Mouse (Mus musculus): ENCODE measurements around the gene Scamp3. TPM values are rescaled to one million over a fixed set of nuclear protein-coding genes. Genes with fewer than 3 reads are reported as not detected.

The Scamp3 gene
- total and polyA plus RNA-seq, 3 experiments = 4.5 to 72.7 (median 12.5) TPM

GRCm38 (mm10) chr3:89208736-89209135, 31.5 kb downstream of the Scamp3 start:
- no peak overlapping the region for H3K9ac ChIP-seq (ENCODE audit: insufficient read depth, low read depth)
- peaks cover 71 to 90% of the 10 kb centered on the region in 2 experiments for H3K36me3 ChIP-seq (replicated peaks in 1 of 2; ENCODE audit: control insufficient read depth in 1 of 2, insufficient read depth in 1 of 2, low read length in 1 of 2)
- H3K79me2 ChIP-seq (replicated peaks; ENCODE audit: control insufficient read depth, extremely low read depth, insufficient read depth, poor library complexity, severe bottlenecking) = peaks cover 14% of the 10 kb centered on the region
- TF ChIP-seq KAT2A (IDR thresholded peaks at IDR 0.05; ENCODE audit: insufficient replicate concordance, low read length) (no peak), NELFE (IDR thresholded peaks at IDR 0.05; ENCODE audit: low read depth, low read length) (no peak), SIN3A (IDR thresholded peaks at IDR 0.05; ENCODE audit: low read length) (no peak), ETS1 (conservative IDR thresholded peaks at IDR 0.05; ENCODE audit: low read depth, low read length) (no peak), MAZ (IDR thresholded peaks at IDR 0.05; ENCODE audit: low read depth, low read length) (no peak), TCF12 (IDR thresholded peaks at IDR 0.05; ENCODE audit: low read depth, low read length) (no peak), RAD21 (IDR thresholded peaks at IDR 0.05; ENCODE audit: low read depth, low read length) (no peak), ZNF384 (IDR thresholded peaks at IDR 0.05; ENCODE audit: low read depth, low read length) (no peak), JUND (conservative IDR thresholded peaks at IDR 0.05; ENCODE audit: low read depth, low read length) (no peak), MYC (IDR thresholded peaks at IDR 0.05; ENCODE audit: low read depth, low read length) (no peak)
- in situ Hi-C loops (cut with MboI; ENCODE audit: low pct_ligation_motif_present, low pct_unique_long_range_greater_than_20kb, low sequenced_read_pairs) = loop anchor here (5.0 kb wide), 1 partner anchor 34 kb away; no protein-coding TSS in a partner anchor
- no peak overlapping the region for H3K4me3 ChIP-seq (replicated peaks in 1 of 3; ENCODE audit: low read depth in 2 of 3, low read length in 2 of 3, poor library complexity in 1 of 3)
- peaks cover 8 to 31% of the 10 kb centered on the region in 2 experiments for H3K4me1 ChIP-seq (ENCODE audit: control insufficient read depth in 1 of 2, insufficient read depth in 2 of 2)
- H3K9me3 ChIP-seq (replicated peaks; ENCODE audit: low read length) = no peaks in the 10 kb centered on the region
- no peak overlapping the region for H3K27ac ChIP-seq (ENCODE audit: insufficient read depth, low read depth)
- dilution Hi-C loops (cut with MboI; ENCODE audit: extremely low pct_ligation_motif_present, extremely low pct_unique_long_range_greater_than_20kb, low sequenced_read_pairs) = no loop called here
- no peak overlapping the region for H3K4me2 ChIP-seq (ENCODE audit: insufficient read depth, low read depth, poor library complexity, severe bottlenecking)
- H3K27me3 ChIP-seq (replicated peaks) = no peaks in the 10 kb centered on the region
- DNase-seq (ENCODE audit: extremely low read depth) = no peak

DNA sequence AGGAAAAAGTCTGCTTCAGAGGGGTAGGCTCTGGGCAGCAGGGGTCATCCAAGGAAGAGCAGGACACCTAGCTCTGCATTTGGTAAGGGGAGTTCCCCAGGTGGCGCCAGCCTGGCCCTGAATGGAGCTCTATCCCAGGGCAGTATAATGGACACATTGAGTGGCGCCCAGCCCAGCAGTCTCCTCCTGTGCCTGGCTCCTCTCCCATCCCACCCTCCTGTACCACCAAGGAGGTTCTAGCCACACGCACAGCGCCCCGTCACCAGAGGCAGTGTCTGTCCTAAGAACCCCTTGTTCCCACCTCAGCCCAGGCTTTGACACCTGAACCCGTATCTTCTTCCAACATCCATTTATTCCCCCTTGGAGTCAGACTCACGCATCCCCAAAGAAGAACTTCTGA, 32.5 kb downstream of the Scamp3 start:
- Histone ChIP-seq H3K4me1 (ENCODE audit: control insufficient read depth in 1 of 2, insufficient read depth in 2 of 2) (peaks cover 5 to 30% of the 10 kb centered on the region in 2 experiments; a peak in 3 of 4 replicates), H3K27me3 (replicated peaks) (no peaks in the 10 kb centered on the region), H3K4me2 (ENCODE audit: insufficient read depth, low read depth, poor library complexity, severe bottlenecking) (no peak overlapping the region), H3K79me2 (replicated peaks; ENCODE audit: control insufficient read depth, extremely low read depth, insufficient read depth, poor library complexity, severe bottlenecking) (peaks cover 14% of the 10 kb centered on the region), H3K9ac (ENCODE audit: insufficient read depth, low read depth) (no peak overlapping the region), H3K4me3 (replicated peaks in 1 of 3; ENCODE audit: low read depth in 2 of 3, low read length in 2 of 3, poor library complexity in 1 of 3) (no peak overlapping the region), H3K36me3 (replicated peaks in 1 of 2; ENCODE audit: control insufficient read depth in 1 of 2, insufficient read depth in 1 of 2, low read length in 1 of 2) (peaks cover 63 to 80% of the 10 kb centered on the region in 2 experiments), H3K27ac (ENCODE audit: insufficient read depth, low read depth) (no peak overlapping the region), H3K9me3 (replicated peaks; ENCODE audit: low read length) (no peaks in the 10 kb centered on the region)
- in situ Hi-C loops (cut with MboI; ENCODE audit: low pct_ligation_motif_present, low pct_unique_long_range_greater_than_20kb, low sequenced_read_pairs) (loop anchor here (5.0 kb wide), 1 partner anchor 33 kb away; no protein-coding TSS in a partner anchor), dilution Hi-C loops (cut with MboI; ENCODE audit: extremely low pct_ligation_motif_present, extremely low pct_unique_long_range_greater_than_20kb, low sequenced_read_pairs) (no loop called here)
- TF ChIP-seq ZNF384 (IDR thresholded peaks at IDR 0.05; ENCODE audit: low read depth, low read length) (no peak), ETS1 (conservative IDR thresholded peaks at IDR 0.05; ENCODE audit: low read depth, low read length) (no peak), ZMIZ1 (IDR thresholded peaks at IDR 0.05; ENCODE audit: low read depth, low read length) (no peak), ELF1 (IDR thresholded peaks at IDR 0.05; ENCODE audit: low read depth, low read length) (no peak), RAD21 (IDR thresholded peaks at IDR 0.05; ENCODE audit: low read depth, low read length) (no peak), EP300 (IDR thresholded peaks at IDR 0.05; ENCODE audit: low read length) (no peak), KAT2A (IDR thresholded peaks at IDR 0.05; ENCODE audit: insufficient replicate concordance, low read length) (no peak)
- no peak for DNase-seq (ENCODE audit: extremely low read depth)
